Mouse (Mus musculus) CH12.LX (cell line): ENCODE measurements around the gene Slc17a4.

Experiments used
- CTCF ChIP-seq, 2 experiments: IDR thresholded peaks in 1 of 2; conservative IDR thresholded peaks in 1 of 2; 2 replicates each; pipeline ENCODE4 v1.5.1; 2011 to 2012; ENCODE audit warnings: low read depth in 2 of 2, low read length in 2 of 2, improper control_type of control experiment in 1 of 2, inconsistent platforms in 1 of 2, mild to moderate bottlenecking in 1 of 2, moderate library complexity in 1 of 2
- GABPA ChIP-seq: IDR thresholded peaks from 2 replicates; pipeline ENCODE4 v1.6.1; 2012; ENCODE audit warnings: low read depth, low read length, improper control_type of control experiment, inconsistent platforms; ENCODE audit not compliant: insufficient replicate concordance
- HCFC1 ChIP-seq: IDR thresholded peaks from 2 replicates; pipeline ENCODE4 v1.6.1; 2012; ENCODE audit warnings: low read depth, mild to moderate bottlenecking, inconsistent platforms, low read length, improper control_type of control experiment
- KAT2A ChIP-seq: IDR thresholded peaks from 2 replicates; pipeline ENCODE4 v1.6.1; 2012; ENCODE audit warnings: low read length, improper control_type of control experiment, inconsistent platforms; ENCODE audit not compliant: insufficient replicate concordance
- MAZ ChIP-seq: IDR thresholded peaks from 2 replicates; pipeline ENCODE4 v1.6.1; 2012; ENCODE audit warnings: low read depth, mild to moderate bottlenecking, inconsistent platforms, low read length, improper control_type of control experiment, moderate library complexity
- MXI1 ChIP-seq: IDR thresholded peaks from 2 replicates; pipeline ENCODE4 v1.6.1; 2011; ENCODE audit warnings: mild to moderate bottlenecking, low read depth, low read length, improper control_type of control experiment
- NELFE ChIP-seq: IDR thresholded peaks from 2 replicates; pipeline ENCODE4 v1.6.1; 2011; ENCODE audit warnings: low read depth, low read length, improper control_type of control experiment
- POLR2A ChIP-seq: IDR thresholded peaks from 2 replicates; pipeline ENCODE4 v1.6.1; 2011; ENCODE audit warnings: low read depth, mild to moderate bottlenecking, improper control_type of control experiment, low read length
- RCOR1 ChIP-seq: conservative IDR thresholded peaks from 2 replicates; pipeline ENCODE4 v1.6.1; 2012; ENCODE audit warnings: low read depth, mild to moderate bottlenecking, inconsistent platforms, low read length, improper control_type of control experiment
- TCF12 ChIP-seq: IDR thresholded peaks from 2 replicates; pipeline ENCODE4 v1.6.1; 2014; ENCODE audit warnings: low read depth, mild to moderate bottlenecking, inconsistent platforms, low read length, improper control_type of control experiment
- USF1 ChIP-seq: IDR thresholded peaks from 2 replicates; pipeline ENCODE4 v1.6.1; 2014; ENCODE audit warnings: low read depth, mild to moderate bottlenecking, inconsistent platforms, low read length, improper control_type of control experiment
- USF2 ChIP-seq: conservative IDR thresholded peaks from 2 replicates; pipeline ENCODE4 v1.6.1; 2011; ENCODE audit warnings: low read depth, low read length, improper control_type of control experiment

GRCm38 (mm10) chr13:23868790-23869533 is 45.8 kb downstream of the Slc17a4 start:
- TF ChIP-seq CTCF (conservative IDR thresholded peaks at IDR 0.05 in 1 of 2, IDR thresholded peaks at IDR 0.05 in 1 of 2; ENCODE audit: low read depth in 2 of 2, low read length in 2 of 2) (no peak), TCF12 (no peak), MXI1 (no peak), USF2 (no peak), GABPA (no peak), HCFC1 (no peak), KAT2A (no peak), POLR2A (no peak), NELFE (no peak), MAZ (no peak), RCOR1 (no peak), USF1 (no peak)
